Mouse (Mus musculus) embryonic facial prominence, embryonic 10.5 days (tissue): ENCODE measurements at regions not wholly inside any gene's neighbourhood (a gene's known extent, or its start where the extent isn't known, plus 50 kb on each side); places are given as distances from the start of the nearest gene placed in this dataset.

Experiments
- DNase-seq: peaks from one replicate; pipeline ENCODE4 v3.0.0-alpha.2; 2017; ENCODE audit warnings: low spot score
- H3K27ac ChIP-seq: fragments of 300-500 bp; sonication (generic); replicated peaks from 2 replicates; pipeline ENCODE4 v1.5.1; 2016; ENCODE audit warnings: mild to moderate bottlenecking
- H3K27me3 ChIP-seq: fragments of 300-500 bp; sonication (generic); replicated peaks from 2 replicates; pipeline ENCODE4 v1.6.1; 2016; ENCODE audit warnings: low read depth, mild to moderate bottlenecking; ENCODE audit not compliant: poor library complexity, severe bottlenecking
- H3K36me3 ChIP-seq: fragments of 300-500 bp; sonication (generic); replicated peaks from 2 replicates; pipeline ENCODE4 v1.6.1; 2016; ENCODE audit warnings: mild to moderate bottlenecking, moderate library complexity
- H3K4me1 ChIP-seq: fragments of 300-500 bp; sonication (generic); 2 replicates; pipeline ENCODE4 v1.6.1; 2016
- H3K4me3 ChIP-seq: fragments of 300-500 bp; sonication (generic); 2 replicates; pipeline ENCODE4 v1.5.1; 2016; ENCODE audit warnings: mild to moderate bottlenecking, moderate library complexity
- H3K9me3 ChIP-seq: fragments of 300-500 bp; sonication (generic); 2 replicates; pipeline ENCODE4 v1.6.1; 2016; ENCODE audit warnings: mild to moderate bottlenecking
- WGBS: fragments of 180-500 bp; shearing (Covaris S2); methylation state at CpG from one replicate; pipeline ENCODE4 v1.1.7; 2016; 5-methylcytosine and 5-hydroxymethylcytosine counted together

- H3K9me3 ChIP-seq: no peaks in the 10 kb centered on the region
- no peak overlapping the region for H3K4me3 ChIP-seq
- no peaks in the 10 kb centered on the region for H3K27me3 ChIP-seq
- DNase-seq: no peak
- no peaks in the 10 kb centered on the region for H3K36me3 ChIP-seq
- peaks cover 9% of the 10 kb centered on the region for H3K4me1 ChIP-seq
- 60% methylated on average over 2 of the region's 2 CpGs for WGBS
- H3K27ac ChIP-seq: no peak overlapping the region
Measured at GRCm38 (mm10) chr16:55168433-55168832, 129.4 kb downstream of the Zpld1 start.

GRCm38 (mm10) chr16:55166181-55166848, 131.5 kb downstream of the Zpld1 start:
- no peak overlapping the region for H3K4me3 ChIP-seq
- H3K36me3 ChIP-seq: no peaks in the 10 kb centered on the region
- H3K9me3 ChIP-seq: no peaks in the 10 kb centered on the region
- peaks cover 9% of the 10 kb centered on the region for H3K4me1 ChIP-seq
- H3K27me3 ChIP-seq: no peaks in the 10 kb centered on the region
- DNase-seq: no peak
- H3K27ac ChIP-seq: no peak overlapping the region; the same call in 1 of the 2 replicates
- WGBS: 47% methylated on average over 8 of the region's 8 CpGs

- Histone ChIP-seq H3K27ac (no peak overlapping the region), H3K9me3 (no peaks in the 10 kb centered on the region), H3K36me3 (no peaks in the 10 kb centered on the region), H3K4me3 (no peak overlapping the region), H3K4me1 (peaks cover 4% of the 10 kb centered on the region), H3K27me3 (no peaks in the 10 kb centered on the region)
- no peak for DNase-seq
- WGBS: 80% methylated on average over 6 of the region's 6 CpGs
Measured at GRCm38 (mm10) chr16:55162926-55163325, 134.9 kb downstream of the Zpld1 start.

- Histone ChIP-seq H3K27ac (no peak overlapping the region), H3K36me3 (no peaks in the 10 kb centered on the region), H3K4me3 (no peak overlapping the region), H3K27me3 (no peaks in the 10 kb centered on the region), H3K9me3 (no peaks in the 10 kb centered on the region), H3K4me1 (peaks cover 11% of the 10 kb centered on the region)
- 44% methylated on average over 4 of the region's 4 CpGs for WGBS
- no peak for DNase-seq
Measured at GRCm38 (mm10) chr16:55151726-55152125, 146.1 kb downstream of the Zpld1 start.

GRCm38 (mm10) chr16:55142431-55143173, 155.2 kb downstream of the Zpld1 start:
- H3K9me3 ChIP-seq: no peaks in the 10 kb centered on the region
- no peaks in the 10 kb centered on the region for H3K36me3 ChIP-seq
- H3K4me1 ChIP-seq: no peaks in the 10 kb centered on the region
- no peak for DNase-seq
- H3K4me3 ChIP-seq: no peak overlapping the region
- no peaks in the 10 kb centered on the region for H3K27me3 ChIP-seq
- WGBS: 74% methylated on average over 6 of the region's 6 CpGs
- H3K27ac ChIP-seq: no peak overlapping the region

- DNase-seq: no peak
- H3K27ac ChIP-seq: no peak overlapping the region
- H3K4me3 ChIP-seq: no peak overlapping the region
- H3K36me3 ChIP-seq: no peaks in the 10 kb centered on the region
- H3K27me3 ChIP-seq: no peaks in the 10 kb centered on the region
- no peaks in the 10 kb centered on the region for H3K9me3 ChIP-seq
- H3K4me1 ChIP-seq: no peaks in the 10 kb centered on the region
Measured at GRCm38 (mm10) chr16:55134961-55135360, 162.8 kb downstream of the Zpld1 start.

- Histone ChIP-seq H3K4me3 (no peak overlapping the region), H3K27me3 (no peaks in the 10 kb centered on the region), H3K9me3 (no peaks in the 10 kb centered on the region), H3K4me1 (no peaks in the 10 kb centered on the region), H3K27ac (no peak overlapping the region), H3K36me3 (no peaks in the 10 kb centered on the region)
- DNase-seq: no peak
- 89% methylated on average over 1 of the region's 1 CpGs for WGBS
Measured at GRCm38 (mm10) chr16:55097651-55098050, 200.1 kb downstream of the Zpld1 start.

GRCm38 (mm10) chr16:55087461-55087860, 210.3 kb downstream of the Zpld1 start:
- 94% methylated on average over 1 of the region's 1 CpGs for WGBS
- Histone ChIP-seq H3K9me3 (no peaks in the 10 kb centered on the region), H3K4me3 (no peak overlapping the region), H3K27me3 (no peaks in the 10 kb centered on the region), H3K27ac (no peak overlapping the region), H3K36me3 (no peaks in the 10 kb centered on the region), H3K4me1 (no peaks in the 10 kb centered on the region)
- DNase-seq: no peak

- no peaks in the 10 kb centered on the region for H3K27me3 ChIP-seq
- H3K27ac ChIP-seq: no peak overlapping the region
- H3K36me3 ChIP-seq: no peaks in the 10 kb centered on the region
- no peaks in the 10 kb centered on the region for H3K4me1 ChIP-seq
- no peak overlapping the region for H3K4me3 ChIP-seq
- no peak for DNase-seq
- no peaks in the 10 kb centered on the region for H3K9me3 ChIP-seq
- WGBS: 82% methylated on average over 1 of the region's 1 CpGs
Measured at GRCm38 (mm10) chr16:55076172-55076571, 221.6 kb downstream of the Zpld1 start.

GRCm38 (mm10) chr16:55039777-55040176, 258.0 kb downstream of the Zpld1 start:
- Histone ChIP-seq H3K36me3 (no peaks in the 10 kb centered on the region), H3K27me3 (no peaks in the 10 kb centered on the region), H3K4me1 (no peaks in the 10 kb centered on the region), H3K4me3 (no peak overlapping the region), H3K9me3 (no peaks in the 10 kb centered on the region), H3K27ac (no peak overlapping the region)
- DNase-seq: no peak
- 93% methylated on average over 6 of the region's 6 CpGs for WGBS

GRCm38 (mm10) chr16:55001661-55002289, 296.0 kb downstream of the Zpld1 start:
- Histone ChIP-seq H3K27me3 (no peaks in the 10 kb centered on the region), H3K27ac (no peak overlapping the region), H3K9me3 (no peaks in the 10 kb centered on the region), H3K36me3 (no peaks in the 10 kb centered on the region), H3K4me1 (no peaks in the 10 kb centered on the region), H3K4me3 (no peak overlapping the region)
- WGBS: 89% methylated on average over 2 of the region's 2 CpGs
- no peak for DNase-seq

- no peak overlapping the region for H3K4me3 ChIP-seq
- no peaks in the 10 kb centered on the region for H3K27me3 ChIP-seq
- WGBS: 73% methylated on average over 4 of the region's 4 CpGs
- H3K4me1 ChIP-seq: no peaks in the 10 kb centered on the region
- no peak for DNase-seq
- no peak overlapping the region for H3K27ac ChIP-seq
- H3K36me3 ChIP-seq: no peaks in the 10 kb centered on the region
- no peaks in the 10 kb centered on the region for H3K9me3 ChIP-seq
Measured at GRCm38 (mm10) chr16:54991595-54992240, 306.1 kb downstream of the Zpld1 start.
